Mouse (Mus musculus) C3H10T1/2 (cell line): ENCODE measurements around the gene Gm572. TPM values are rescaled to one million over a fixed set of nuclear protein-coding genes. Genes with fewer than 3 reads are reported as not detected.

Experiments used
- polyA plus RNA-seq, 2 experiments: library from polyadenylated mRNA; unstranded; fragments of >200 nt; fragmentation: generic; extraction: Trizol; gene quantifications; one replicate each; pipeline ENCODE4 v1.2.1; 2012; ENCODE audit warnings: missing spikeins in 2 of 2

Gm572 gene
- not detected for polyA plus RNA-seq

DNA sequence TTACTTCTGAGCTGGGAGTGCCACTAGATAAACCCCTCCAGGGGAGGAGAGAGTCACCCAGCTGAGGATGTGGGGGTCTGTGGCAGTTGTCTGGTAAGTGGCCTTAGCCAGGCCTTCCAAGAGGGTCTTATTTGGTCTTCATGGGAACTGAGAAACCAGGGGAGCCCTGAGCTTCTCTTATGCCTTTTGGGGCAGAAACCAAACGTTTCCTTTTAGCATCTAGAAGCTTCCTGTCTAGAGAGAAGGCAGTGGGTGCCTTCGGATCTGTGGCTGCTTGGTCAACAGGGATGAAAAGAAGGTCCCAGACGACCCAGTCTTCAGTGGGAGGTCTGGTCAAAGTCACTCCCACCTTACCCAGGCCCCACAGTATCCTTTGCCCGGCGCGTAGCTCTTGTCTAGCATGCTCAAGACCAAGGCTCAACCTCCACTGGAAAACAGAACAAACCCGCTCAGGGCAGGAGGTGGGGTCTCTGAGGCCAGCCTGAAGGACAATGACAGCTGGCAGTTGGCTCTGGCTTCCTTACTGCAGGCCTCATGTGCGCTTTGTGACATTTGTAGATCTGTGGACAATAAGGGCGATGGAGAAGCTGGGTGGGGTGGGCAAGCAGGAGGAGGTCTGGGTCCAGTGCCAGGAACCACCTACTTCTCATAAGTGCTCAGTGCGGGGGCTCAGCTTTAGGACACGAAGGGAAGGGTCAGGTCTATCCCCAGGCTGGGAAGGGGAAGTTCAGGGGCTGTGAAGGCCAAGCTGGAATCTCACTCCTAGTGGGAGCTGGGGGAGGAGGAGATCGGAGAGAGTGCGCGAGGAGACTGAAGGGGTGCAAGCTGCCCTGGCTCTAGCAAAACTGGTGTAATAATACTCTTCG, at the start of gene Gm572:
TSS of gene Gm572 (plus strand) at position 27 of the 866 bp plus-strand sequence.

DNA sequence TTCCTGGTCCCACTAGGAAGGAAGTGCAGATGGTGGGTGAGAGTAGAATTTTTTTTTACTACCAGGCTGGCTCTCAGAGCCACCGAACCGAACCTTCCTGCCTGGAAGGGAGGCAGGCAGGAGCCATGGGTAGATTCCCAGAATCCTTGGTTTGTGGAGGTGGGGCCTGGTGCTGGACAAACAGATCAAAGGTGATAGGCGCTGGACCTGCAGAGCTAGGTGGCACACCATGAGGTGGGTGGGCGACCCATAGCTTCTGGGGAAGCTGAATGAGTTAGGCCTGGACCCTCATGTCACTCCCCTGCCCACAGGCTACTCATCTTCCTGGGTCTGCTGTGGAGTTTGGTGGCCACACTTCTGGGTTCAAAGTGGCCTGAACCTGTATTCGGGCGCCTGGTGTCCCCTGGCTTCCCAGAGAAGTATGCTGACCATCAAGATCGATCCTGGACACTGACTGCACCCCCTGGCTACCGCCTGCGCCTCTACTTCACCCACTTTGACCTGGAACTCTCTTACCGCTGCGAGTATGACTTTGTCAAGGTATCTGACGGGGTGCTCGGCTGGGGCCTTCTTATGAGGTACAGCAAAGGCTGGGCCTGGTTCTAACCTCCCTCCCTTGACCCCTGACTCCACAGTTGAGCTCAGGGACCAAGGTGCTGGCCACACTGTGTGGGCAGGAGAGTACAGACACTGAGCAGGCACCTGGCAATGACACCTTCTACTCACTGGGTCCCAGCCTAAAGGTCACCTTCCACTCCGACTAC, 40.6 kb upstream of the Gm572 start, which contains the start of gene Masp2:
TSS of gene Masp2 (plus strand) at position 198 of the 764 bp plus-strand sequence.

DNA sequence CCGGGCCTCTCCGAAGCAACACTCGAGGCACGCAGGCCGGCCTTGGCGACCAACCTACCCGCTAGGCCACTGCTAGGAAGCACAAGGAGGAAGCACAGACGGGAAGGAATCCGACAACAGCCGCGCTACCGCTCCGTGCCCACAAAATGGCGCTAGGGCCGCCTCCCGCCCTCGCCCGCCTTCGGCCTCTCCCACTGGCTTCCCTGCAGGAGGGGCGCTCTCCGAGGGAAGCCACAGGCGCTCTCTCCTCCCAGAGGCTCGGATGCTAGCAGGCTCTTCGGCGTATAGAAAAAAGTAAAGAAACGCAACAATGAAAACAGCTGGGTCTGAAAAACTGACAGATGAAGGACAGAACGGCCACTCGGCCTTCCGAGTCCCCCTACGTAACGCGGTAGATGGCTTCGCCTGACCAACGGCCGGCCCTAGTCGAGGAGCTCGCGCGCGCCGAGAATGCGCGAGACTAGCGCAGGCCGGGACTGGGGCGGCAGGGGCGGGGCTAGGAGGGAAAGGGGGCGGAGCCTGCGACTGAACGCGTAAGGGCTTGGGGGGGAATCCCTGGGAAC, 16.4 kb upstream of the Gm572 start, which contains the start of gene Tardbp:
TSS of gene Tardbp (minus strand) at position 397 of the 563 bp plus-strand sequence.

Other genes with a start within 250 kb of the Gm572 start
- 10 to 100 TPM in 1 of 2 experiments, 1 to 10 TPM in 1; 8.4 to 19.1 TPM for gene Ubiad1, start 198.5 kb upstream of the Gm572 start, polyA plus RNA-seq
- gene Mtor, start 194.7 kb upstream of the Gm572 start, polyA plus RNA-seq, result 10 to 100 TPM in 1 of 2 experiments, 1 to 10 TPM in 1; 10.0 to 12.8 TPM
- gene Angptl7, start 142.9 kb upstream of the Gm572 start, polyA plus RNA-seq, result under 1 TPM in 1 of 2 experiments, not detected in 1; 0.92 TPM
- 10 to 100 TPM; 26.7 to 40.8 TPM for gene Exosc10, start 84.9 kb upstream of the Gm572 start, polyA plus RNA-seq
- gene Srm, start 51.8 kb upstream of the Gm572 start, polyA plus RNA-seq, result 100 to 1,000 TPM in 1 of 2 experiments, 10 to 100 TPM in 1; 54.4 to 285 TPM
- gene Masp2, start 40.8 kb upstream of the Gm572 start, polyA plus RNA-seq, result under 1 TPM; 0.02 to 0.47 TPM
- gene Tardbp, start 16.3 kb upstream of the Gm572 start, polyA plus RNA-seq, result 10 to 100 TPM; 20.5 to 87.5 TPM
- gene Casz1, start 161.1 kb downstream of the Gm572 start, polyA plus RNA-seq, result under 1 TPM; 0.08 to 0.27 TPM